Mouse (Mus musculus): ENCODE measurements around the gene Pip5kl1. TPM values are rescaled to one million over a fixed set of nuclear protein-coding genes. Genes with fewer than 3 reads are reported as not detected.
A peak's percentile ranks its signal among the peaks of the same experiment; 100 is the strongest.

Gene Pip5kl1
- total RNA-seq (2021), result not detected

- DNase-seq (ENCODE audit: low spot score), result no peak
- intact Hi-C loops (cut with DNase I), result no loop called here
Observed at GRCm38 (mm10) chr2:32574497-32574896, at the start of gene Pip5kl1. Gene Pip5kl1, plus strand, starts transcription at chr2:32574797.

GRCm38 (mm10) chr2:32525816-32526215 lies 48.8 kb upstream of the Pip5kl1 start:
- DNase-seq (ENCODE audit: low spot score), result no peak
- intact Hi-C loops (cut with DNase I), result no loop called here

DNA sequence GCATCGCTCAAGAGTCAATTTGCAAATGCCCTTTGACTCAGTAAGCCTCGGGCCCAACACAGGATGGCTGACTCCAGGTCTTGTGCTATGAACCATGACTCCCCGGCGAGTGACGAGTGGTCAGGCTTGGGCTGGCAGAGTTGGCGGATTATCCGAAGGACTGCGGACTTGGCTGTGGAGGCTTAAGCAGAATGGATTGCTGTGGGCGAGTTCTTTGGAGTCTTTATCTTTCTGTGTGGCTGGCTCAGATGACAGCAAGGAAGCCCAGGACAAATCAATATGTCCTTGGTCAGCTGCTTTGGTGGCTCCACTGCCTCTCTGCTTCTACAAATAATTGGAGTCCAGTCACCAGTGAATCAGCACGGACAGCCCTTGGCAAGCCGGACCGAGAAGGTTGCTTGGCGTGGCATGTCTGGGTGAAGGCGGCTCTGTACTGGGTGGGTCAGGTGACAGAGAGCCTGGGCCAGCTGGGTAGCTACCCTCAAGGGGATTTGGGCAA lies 47.1 kb upstream of the Pip5kl1 start:
- intact Hi-C loops (cut with DNase I), result no loop called here
- no peak for DNase-seq (ENCODE audit: low spot score)

DNA sequence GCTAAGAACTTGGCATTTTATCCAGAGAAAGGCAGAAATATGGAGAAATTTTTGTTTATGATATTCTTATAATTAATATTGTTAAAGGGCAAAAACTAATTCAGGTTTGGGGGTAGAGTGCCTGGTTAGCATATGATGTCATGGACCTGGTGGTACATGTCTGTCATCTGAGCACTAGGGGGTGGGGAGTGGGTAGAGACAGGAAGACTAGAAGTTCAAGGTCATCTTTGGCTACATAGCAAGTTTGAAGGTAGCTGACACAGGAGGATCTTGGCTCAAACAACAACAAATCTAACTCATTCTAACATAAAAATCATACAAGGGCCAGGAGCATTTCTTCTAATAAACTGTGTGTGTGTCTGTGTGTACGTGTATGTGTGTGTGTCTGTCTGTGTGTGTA lies 46.3 kb upstream of the Pip5kl1 start:
- intact Hi-C loops (cut with DNase I), result no loop called here
- no peak for DNase-seq (ENCODE audit: low spot score)

GRCm38 (mm10) chr2:32530479-32530878 lies 44.1 kb upstream of the Pip5kl1 start:
- DNase-seq (ENCODE audit: low spot score), result no peak
- intact Hi-C loops (cut with DNase I), result no loop called here

GRCm38 (mm10) chr2:32533163-32533562 lies 41.4 kb upstream of the Pip5kl1 start:
- intact Hi-C loops (cut with DNase I), result loop anchor here (2.0 kb wide), 1 partner anchor 22 kb away; no protein-coding TSS in a partner anchor
- DNase-seq (ENCODE audit: low spot score), result no peak

DNA sequence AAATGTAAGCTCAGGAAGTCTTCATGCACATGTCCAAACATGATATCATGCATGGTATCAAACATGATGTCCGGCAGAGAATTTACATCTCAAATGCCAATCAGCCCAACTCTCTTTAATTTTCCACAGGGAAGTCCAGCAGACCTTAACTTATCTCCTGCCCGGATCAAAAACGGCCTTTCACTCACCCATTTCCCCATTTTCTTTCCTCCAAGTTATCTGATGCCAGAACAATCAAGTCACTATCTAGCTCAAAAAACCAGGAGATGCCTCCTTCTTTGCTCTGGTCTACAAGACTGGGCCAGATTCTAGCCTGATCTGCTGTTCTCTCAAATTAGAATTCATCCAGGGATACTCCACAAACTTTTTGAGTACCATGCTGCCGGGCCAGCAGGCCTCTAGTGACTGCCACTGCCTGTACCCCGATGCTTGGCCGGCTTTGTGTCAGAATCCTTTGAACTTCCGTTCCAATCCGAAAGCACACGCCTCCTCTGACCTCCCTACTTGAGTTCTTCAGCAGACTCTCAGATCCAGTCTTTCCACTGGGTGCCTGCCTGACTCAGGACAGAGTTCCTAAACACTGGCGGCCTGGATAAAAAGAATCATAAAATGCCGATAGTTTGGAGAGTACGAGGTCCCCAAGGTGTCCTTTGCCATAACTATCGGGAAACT lies 40.4 kb upstream of the Pip5kl1 start:
- intact Hi-C loops (cut with DNase I), result no loop called here
- DNase-seq (ENCODE audit: low spot score), result peak; percentile 30

- DNase-seq (ENCODE audit: low spot score), result peak; percentile 98
- intact Hi-C loops (cut with DNase I), result no loop called here
Observed at GRCm38 (mm10) chr2:32534733-32535471, 39.7 kb upstream of the Pip5kl1 start, which contains the start of gene Fam102a. Gene Fam102a, plus strand, starts transcription at chr2:32535332.

GRCm38 (mm10) chr2:32535501-32535991 lies 39.1 kb upstream of the Pip5kl1 start:
- intact Hi-C loops (cut with DNase I), result no loop called here
- DNase-seq (ENCODE audit: low spot score), result peak; percentile 22

GRCm38 (mm10) chr2:32536086-32536633 lies 38.4 kb upstream of the Pip5kl1 start:
- DNase-seq (ENCODE audit: low spot score), result no peak
- intact Hi-C loops (cut with DNase I), result no loop called here

DNA sequence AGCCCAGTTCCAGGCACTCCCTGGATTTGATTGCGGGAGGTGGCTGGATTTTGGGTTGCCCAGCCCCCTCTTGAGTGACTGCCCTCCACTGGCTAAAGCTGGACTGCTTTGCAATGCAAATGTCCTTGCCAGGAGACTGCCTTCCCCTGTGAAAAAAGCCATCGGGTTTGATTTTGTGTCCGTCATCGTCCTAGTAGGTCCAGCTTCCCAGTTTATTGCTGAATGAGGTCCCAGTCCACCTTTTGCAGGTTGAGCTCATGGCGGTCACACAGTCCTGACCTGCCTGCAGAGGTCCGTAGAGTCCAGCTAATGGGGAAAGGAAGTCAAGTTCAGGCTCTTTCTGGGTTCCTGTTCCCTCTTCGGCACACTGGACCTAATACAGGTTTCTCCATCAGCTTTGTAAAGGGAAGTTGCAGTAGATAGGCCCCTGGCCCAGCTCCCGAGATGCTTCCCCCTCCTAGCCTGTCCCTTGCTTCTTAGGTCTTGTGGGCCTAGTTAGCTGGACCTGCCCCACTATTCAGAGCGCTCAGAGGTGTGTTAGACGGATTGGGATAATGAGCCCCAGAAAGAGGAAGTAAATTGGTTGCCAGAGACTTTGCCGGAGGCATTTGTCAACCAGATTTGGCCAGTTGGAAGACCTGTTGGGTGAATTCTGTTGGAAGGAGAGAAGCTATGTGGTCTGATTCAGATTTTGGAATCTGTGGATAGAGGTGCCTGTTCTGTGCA lies 37.8 kb upstream of the Pip5kl1 start:
- peak; percentile 19 for DNase-seq (ENCODE audit: low spot score)
- intact Hi-C loops (cut with DNase I), result no loop called here

- intact Hi-C loops (cut with DNase I), result no loop called here
- DNase-seq (ENCODE audit: low spot score), result no peak
Observed at GRCm38 (mm10) chr2:32537360-32537905, 37.2 kb upstream of the Pip5kl1 start.

DNA sequence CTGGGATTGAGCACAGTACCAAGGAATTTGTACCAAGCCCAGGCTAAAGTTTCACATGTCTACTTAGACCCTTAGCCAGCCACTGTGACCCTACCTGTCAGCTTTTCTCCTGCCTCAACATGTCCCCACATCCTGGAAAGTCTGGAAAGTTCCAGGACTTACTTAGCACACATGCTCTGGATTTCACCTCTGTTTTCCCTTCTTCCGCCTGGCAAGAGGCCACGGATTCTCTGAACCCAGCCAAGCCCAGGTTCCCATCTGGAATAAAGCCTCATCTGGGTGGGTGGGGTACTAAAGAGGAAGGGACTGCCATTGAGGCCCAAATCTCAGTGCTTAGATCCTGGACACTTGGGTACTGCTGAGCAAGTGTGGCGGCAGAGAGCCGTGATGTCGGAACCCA lies 36.7 kb upstream of the Pip5kl1 start:
- DNase-seq (ENCODE audit: low spot score), result no peak
- intact Hi-C loops (cut with DNase I), result loop anchor here (1.0 kb wide), 1 partner anchor 28 kb away; no protein-coding TSS in a partner anchor

DNA sequence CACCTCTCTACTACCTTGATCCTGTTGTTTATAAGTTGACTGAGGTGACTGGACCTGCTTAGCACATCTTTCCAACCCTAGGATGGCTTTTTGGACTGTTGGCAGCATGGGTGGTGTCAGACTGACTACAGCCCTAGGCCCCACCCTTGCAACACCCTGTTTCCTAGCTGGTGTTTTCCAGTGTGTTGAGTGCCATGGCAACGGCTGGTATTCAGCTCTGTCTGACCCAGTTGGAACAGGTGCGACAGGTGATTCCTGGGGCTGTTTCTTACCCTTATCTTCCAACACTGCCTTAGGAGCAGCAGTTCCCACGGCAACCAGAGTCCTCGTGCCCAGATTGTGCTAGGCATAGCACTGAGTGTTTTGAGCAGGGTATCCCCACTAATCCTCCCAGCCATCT lies 36.1 kb upstream of the Pip5kl1 start:
- intact Hi-C loops (cut with DNase I), result loop anchor here (1.0 kb wide), 1 partner anchor 28 kb away; no protein-coding TSS in a partner anchor
- DNase-seq (ENCODE audit: low spot score), result no peak

- intact Hi-C loops (cut with DNase I), result no loop called here
- no peak for DNase-seq (ENCODE audit: low spot score)
Observed at GRCm38 (mm10) chr2:32539452-32539981, 35.1 kb upstream of the Pip5kl1 start.

DNA sequence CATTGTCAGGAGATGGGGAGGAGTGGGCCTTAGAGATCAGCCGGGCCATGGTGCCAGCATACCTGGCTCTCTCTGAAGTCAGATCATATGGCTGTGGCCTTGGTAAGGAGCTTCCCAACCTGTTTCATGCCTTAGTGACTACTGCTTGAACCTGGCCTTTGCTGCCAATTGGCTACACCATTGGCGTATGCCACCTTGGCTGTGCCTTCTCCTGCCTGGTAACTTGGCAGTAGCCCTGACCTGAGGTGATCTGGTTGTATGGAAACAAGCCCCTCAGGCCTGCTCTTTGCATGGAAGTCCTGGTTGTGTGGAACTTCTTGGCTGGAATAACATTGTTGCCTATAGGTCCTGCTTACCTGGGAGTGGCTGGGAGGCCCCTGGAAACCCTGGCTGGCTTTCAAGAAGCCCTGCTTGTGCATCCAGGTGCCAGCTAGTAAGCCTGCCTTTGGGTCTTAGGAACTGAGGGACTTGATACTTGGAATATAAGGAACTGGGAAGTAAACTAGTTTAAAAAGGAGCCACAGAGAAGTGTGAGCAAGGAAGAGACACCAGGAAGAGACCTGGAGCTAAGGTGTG lies 33.2 kb upstream of the Pip5kl1 start:
- DNase-seq (ENCODE audit: low spot score), result no peak
- intact Hi-C loops (cut with DNase I), result no loop called here

DNA sequence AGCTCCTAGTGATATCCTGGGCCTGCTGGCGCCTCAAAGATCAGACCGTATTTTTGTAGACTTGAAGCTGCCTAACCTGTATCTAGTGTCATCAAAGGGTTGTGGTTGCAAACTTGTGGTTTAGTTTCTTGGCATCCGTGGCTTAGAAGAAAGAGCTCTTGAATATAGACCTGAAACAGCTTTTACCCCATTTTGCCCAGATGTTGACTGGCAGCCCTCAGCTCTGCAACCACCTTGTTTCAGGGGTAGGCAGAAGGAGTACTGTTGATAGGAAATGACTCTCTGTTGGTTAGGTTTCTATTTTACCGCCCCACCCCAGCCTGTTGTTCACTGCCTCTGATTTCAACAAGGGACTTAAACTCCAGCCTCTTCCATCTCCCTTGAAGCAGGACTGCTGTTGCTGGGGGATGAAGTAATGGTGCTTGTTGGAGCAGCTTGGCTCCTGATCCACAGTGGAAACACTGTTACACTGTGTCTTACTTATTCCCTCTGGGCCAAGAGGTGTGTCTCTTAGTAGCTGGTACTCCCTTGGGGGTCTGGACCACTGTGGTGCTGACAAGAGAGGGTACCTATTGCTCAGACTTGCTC lies 32.5 kb upstream of the Pip5kl1 start:
- intact Hi-C loops (cut with DNase I), result no loop called here
- no peak for DNase-seq (ENCODE audit: low spot score)

DNA sequence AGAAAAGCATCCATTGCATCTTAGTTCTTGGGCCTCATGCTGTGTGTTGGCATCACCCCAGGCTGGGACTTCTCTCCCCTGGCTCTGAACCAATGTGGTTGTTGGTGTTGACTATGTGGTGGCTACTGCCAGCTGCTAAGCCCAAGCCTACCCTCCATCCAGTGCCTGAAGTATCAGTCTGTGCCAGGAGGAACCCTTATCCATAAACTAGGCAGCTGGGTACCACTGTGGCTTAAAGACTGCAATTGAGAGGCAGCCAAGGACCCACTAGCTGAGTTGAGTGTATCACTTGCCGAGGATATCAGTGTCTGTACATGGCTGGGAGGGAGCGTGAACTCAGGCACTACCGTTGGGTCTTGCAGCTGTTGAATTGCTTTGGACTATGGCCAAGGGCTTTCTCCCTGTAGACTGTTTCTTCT lies 31.6 kb upstream of the Pip5kl1 start:
- intact Hi-C loops (cut with DNase I), result no loop called here
- no peak for DNase-seq (ENCODE audit: low spot score)

DNA sequence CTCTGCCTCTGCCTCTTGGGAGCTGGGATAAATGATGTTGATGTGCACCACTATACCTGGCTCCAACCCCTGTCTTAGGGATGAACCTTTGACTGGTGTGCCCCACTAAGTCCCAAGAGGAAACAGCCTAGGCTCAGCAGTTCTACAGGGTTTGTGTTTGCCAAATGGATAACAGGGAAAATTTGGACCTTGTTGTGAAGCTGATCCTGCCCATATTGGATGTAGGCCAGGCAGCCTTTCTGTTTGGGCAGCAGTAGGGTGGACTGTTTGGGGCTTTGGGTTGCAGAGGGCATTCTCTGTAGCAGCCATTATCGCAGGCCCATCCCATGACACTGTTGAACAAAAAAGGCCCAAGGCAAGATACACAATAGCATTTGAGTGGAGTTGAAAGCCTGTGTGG lies 27.6 kb upstream of the Pip5kl1 start:
- intact Hi-C loops (cut with DNase I), result no loop called here

More for the DNA sequence above, 27.6 kb upstream of the Pip5kl1 start:
- no peak for DNase-seq (ENCODE audit: low spot score)
